Mouse (Mus musculus) telencephalon, adult 2 months (tissue): ENCODE measurements around the gene A1bg.
A peak's percentile ranks its signal among the peaks of the same experiment; 100 is the strongest.

Experiments
- DNase-seq: peaks from one replicate; pipeline ENCODE4 v3.0.0-alpha.2; 2011; ENCODE audit warnings: low read depth, low spot score

The A1bg gene

GRCm38 (mm10) chr15:60922912-60923311, at the start of gene A1bg:
Gene A1bg, minus strand, starts transcription at chr15:60923012.
- DNase-seq: no peak

- DNase-seq: no peak
Observed at GRCm38 (mm10) chr15:60968549-60968861, 45.7 kb upstream of the A1bg start.

GRCm38 (mm10) chr15:60967841-60968548, 45.2 kb upstream of the A1bg start:
- DNase-seq: no peak

GRCm38 (mm10) chr15:60925686-60926085, 2.9 kb upstream of the A1bg start:
- DNase-seq: no peak

GRCm38 (mm10) chr15:60903763-60904697, 18.8 kb downstream of the A1bg start:
- peak; percentile 28 for DNase-seq

- DNase-seq: no peak
Observed at GRCm38 (mm10) chr15:60898187-60898965, 24.4 kb downstream of the A1bg start.

- DNase-seq: no peak
Observed at GRCm38 (mm10) chr15:60896040-60896439, 26.8 kb downstream of the A1bg start.

- no peak for DNase-seq
Observed at GRCm38 (mm10) chr15:60892976-60893463, 29.8 kb downstream of the A1bg start.

- DNase-seq: no peak
Observed at GRCm38 (mm10) chr15:60888724-60889123, 34.1 kb downstream of the A1bg start.

GRCm38 (mm10) chr15:60875721-60876120, 47.1 kb downstream of the A1bg start:
- no peak for DNase-seq

GRCm38 (mm10) chr15:60862417-60862816, 60.4 kb downstream of the A1bg start:
- no peak for DNase-seq

- no peak for DNase-seq
Observed at GRCm38 (mm10) chr15:60855112-60855511, 67.7 kb downstream of the A1bg start.

- no peak for DNase-seq
Observed at GRCm38 (mm10) chr15:60854151-60854550, 68.7 kb downstream of the A1bg start.

GRCm38 (mm10) chr15:60853231-60853999, 69.4 kb downstream of the A1bg start, which contains the start of gene Fam84b:
Gene Fam84b, minus strand, starts transcription at chr15:60853778.
- DNase-seq: no peak

GRCm38 (mm10) chr15:60848630-60849029, 74.2 kb downstream of the A1bg start:
- peak; percentile 53 for DNase-seq
